Mouse (Mus musculus) C2C12 (cell line): ENCODE results near the gene Hoxa9. TPM values are rescaled to one million over a fixed set of nuclear protein-coding genes. Genes with fewer than 3 reads are reported as not detected.

Source experiments
- H3K27me3 ChIP-seq: one replicate; pipeline ENCODE4 v1.6.1; 2011; ENCODE audit not compliant: control insufficient read depth, insufficient read depth, insufficient read length
- H3K36me3 ChIP-seq: one replicate; pipeline ENCODE4 v1.6.1; 2011; ENCODE audit not compliant: control insufficient read depth, insufficient read depth
- H3K4me3 ChIP-seq: one replicate; pipeline ENCODE4 v1.5.1; 2011; ENCODE audit warnings: mild to moderate bottlenecking, control low read depth; ENCODE audit not compliant: poor library complexity, insufficient read depth, severe bottlenecking
- H3K79me2 ChIP-seq: one replicate; pipeline ENCODE4 v1.6.1; 2011; ENCODE audit not compliant: control insufficient read depth, insufficient read depth
- H3K79me3 ChIP-seq: one replicate; pipeline ENCODE4 v1.6.1; 2011; ENCODE audit warnings: low read depth, control low read depth
- H3ac ChIP-seq: one replicate; pipeline ENCODE3; 2011; ENCODE audit warnings: low read depth; ENCODE audit not compliant: control insufficient read depth, insufficient read length
- CEBPB ChIP-seq: IDR thresholded peaks from one replicate; pipeline ENCODE4 v1.6.1; 2011; ENCODE audit warnings: low read depth, mild to moderate bottlenecking, control low read depth, moderate library complexity
- CTCF ChIP-seq: IDR thresholded peaks from one replicate; pipeline ENCODE4 v1.5.1; 2011; ENCODE audit not compliant: control insufficient read depth, insufficient read depth, insufficient read length
- FOSL1 ChIP-seq: IDR thresholded peaks from one replicate; pipeline ENCODE4 v1.8.0; 2011; ENCODE audit warnings: mild to moderate bottlenecking, low read length; ENCODE audit not compliant: poor library complexity, insufficient read depth, severe bottlenecking
- MAX ChIP-seq: IDR thresholded peaks from one replicate; pipeline ENCODE4 v1.6.1; 2011; ENCODE audit warnings: mild to moderate bottlenecking, control low read depth
- MYOD1 ChIP-seq: IDR thresholded peaks from one replicate; pipeline ENCODE4 v1.6.1; 2011; ENCODE audit warnings: low read depth; ENCODE audit not compliant: control insufficient read depth, insufficient read length
- MYOG ChIP-seq: IDR thresholded peaks from one replicate; pipeline ENCODE4 v1.6.1; 2011; ENCODE audit not compliant: control insufficient read depth, insufficient read length; ENCODE audit errors: extremely low read depth
- USF1 ChIP-seq: IDR thresholded peaks from one replicate; pipeline ENCODE4 v1.6.1; 2011; ENCODE audit warnings: low read depth, mild to moderate bottlenecking, control low read depth, moderate library complexity
- polyA plus RNA-seq: library from polyadenylated mRNA; unstranded; fragments of >200 nt; fragmentation: generic; extraction: Trizol; gene quantifications from one replicate; pipeline ENCODE4 v1.2.1, GENCODE M21; 2012; ENCODE audit warnings: missing spikeins

Gene Hoxa9
- polyA plus RNA-seq, 1 experiment = 19.3 TPM

- TF ChIP-seq USF1 = no peak
- no peak for TF ChIP-seq MYOG
- TF ChIP-seq CEBPB = no peak
- no peak for TF ChIP-seq CTCF
- TF ChIP-seq FOSL1 = no peak
- TF ChIP-seq MYOD1 = no peak
- no peak for TF ChIP-seq MAX
- no peaks in the 10 kb centered on the region for H3K79me2 ChIP-seq
- no peaks in the 10 kb centered on the region for H3K27me3 ChIP-seq
- H3K4me3 ChIP-seq = no peak overlapping the region
- H3ac ChIP-seq = no peak overlapping the region
- no peaks in the 10 kb centered on the region for H3K36me3 ChIP-seq
- no peaks in the 10 kb centered on the region for H3K79me3 ChIP-seq
Measured at GRCm38 (mm10) chr6:52267691-52268090, 36.8 kb upstream of the Hoxa9 start.

DNA sequence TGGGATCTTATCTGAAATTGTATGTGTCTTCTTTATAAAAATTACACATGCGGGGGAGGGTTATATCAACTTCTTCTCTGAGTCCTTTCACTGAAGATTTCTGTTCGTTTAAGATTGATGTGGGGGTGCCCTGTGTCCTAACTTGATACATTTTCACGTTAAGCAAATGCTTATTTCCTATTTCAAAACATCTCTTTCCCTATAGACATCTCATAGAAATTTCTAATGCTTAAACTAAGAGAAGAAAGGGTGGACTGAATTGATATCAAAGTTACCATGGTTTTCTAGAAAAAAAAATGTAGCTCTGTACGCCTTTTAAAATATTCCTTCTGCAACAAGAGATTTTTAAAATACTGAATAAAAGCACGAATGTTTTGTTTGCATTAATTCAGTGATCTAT is 36.3 kb upstream of the Hoxa9 start:
- no peaks in the 10 kb centered on the region for H3K79me2 ChIP-seq
- TF ChIP-seq CTCF (no peak), USF1 (no peak), MYOD1 (no peak), CEBPB (no peak), FOSL1 (no peak), MAX (no peak), MYOG (no peak)

DNA sequence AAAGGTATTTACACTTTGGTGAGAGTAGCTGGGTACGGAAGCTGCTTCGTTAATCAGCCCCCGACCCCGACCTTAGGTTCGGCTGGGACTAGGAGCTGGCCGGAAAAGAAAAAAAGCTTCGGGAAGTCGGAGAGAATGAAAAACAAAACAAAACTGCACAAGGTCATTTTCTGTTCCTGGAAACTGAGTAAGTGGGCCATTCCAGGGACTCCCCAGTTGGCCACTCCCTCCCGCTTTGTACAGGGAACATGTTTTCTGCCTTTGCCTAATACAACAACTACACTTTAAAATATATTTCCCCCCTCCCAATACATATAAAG is 35.7 kb upstream of the Hoxa9 start:
- H3K27me3 ChIP-seq = no peaks in the 10 kb centered on the region
- H3ac ChIP-seq = no peak overlapping the region
- TF ChIP-seq MAX = no peak
- TF ChIP-seq CTCF = no peak
- no peak for TF ChIP-seq MYOD1
- no peak for TF ChIP-seq MYOG
- TF ChIP-seq FOSL1 = no peak
- TF ChIP-seq USF1 = no peak
- TF ChIP-seq CEBPB = no peak
- no peaks in the 10 kb centered on the region for H3K79me3 ChIP-seq
- no peak overlapping the region for H3K4me3 ChIP-seq
- H3K36me3 ChIP-seq = no peaks in the 10 kb centered on the region
- H3K79me2 ChIP-seq = no peaks in the 10 kb centered on the region

More for the DNA sequence above, 36.3 kb upstream of the Hoxa9 start:
- no peaks in the 10 kb centered on the region for H3K36me3 ChIP-seq
- no peak overlapping the region for H3ac ChIP-seq
- H3K4me3 ChIP-seq = no peak overlapping the region
- no peaks in the 10 kb centered on the region for H3K27me3 ChIP-seq
- no peaks in the 10 kb centered on the region for H3K79me3 ChIP-seq

DNA sequence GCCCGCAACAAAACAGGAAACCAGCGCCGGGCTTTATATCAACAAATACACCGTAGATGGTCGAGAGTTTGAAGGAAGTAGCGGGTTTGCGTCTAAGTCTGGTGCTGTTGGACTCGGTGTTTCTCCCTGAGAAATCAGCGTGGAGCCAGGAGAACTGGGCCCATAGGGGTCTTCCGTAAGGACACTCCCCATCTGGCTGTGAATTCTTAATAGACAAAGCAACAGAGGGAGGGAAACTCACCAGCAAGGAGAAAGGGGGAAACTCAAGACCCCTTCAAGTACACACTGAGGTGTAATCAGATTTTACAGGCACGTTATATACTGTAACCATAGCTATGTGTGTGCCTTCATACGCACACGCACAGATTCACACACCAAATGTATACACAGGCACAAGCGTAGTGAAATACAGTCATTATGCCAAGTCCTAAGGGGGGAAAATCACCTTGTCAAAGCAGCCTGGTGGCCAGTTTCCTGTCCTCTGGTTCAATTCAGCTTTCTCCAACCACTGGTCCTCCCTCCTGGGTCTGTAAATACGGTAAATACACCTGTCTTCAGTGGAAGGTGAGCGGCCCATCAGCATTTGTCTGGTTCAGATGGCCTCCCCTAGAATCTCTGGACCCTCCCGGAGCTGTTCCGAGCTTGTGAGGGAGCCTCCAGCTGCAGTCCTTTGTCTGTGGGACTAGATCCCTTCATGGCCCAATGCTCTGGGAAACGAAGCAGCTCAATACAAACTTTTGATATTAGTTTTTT is 35.2 kb upstream of the Hoxa9 start:
- Histone ChIP-seq H3K4me3 (no peak overlapping the region), H3K36me3 (no peaks in the 10 kb centered on the region), H3K79me3 (no peaks in the 10 kb centered on the region), H3K79me2 (no peaks in the 10 kb centered on the region), H3ac (no peak overlapping the region), H3K27me3 (no peaks in the 10 kb centered on the region)
- TF ChIP-seq FOSL1 = no peak
- TF ChIP-seq MYOG = no peak
- TF ChIP-seq USF1 = no peak
- TF ChIP-seq MYOD1 = no peak
- no peak for TF ChIP-seq CEBPB
- TF ChIP-seq CTCF = no peak
- TF ChIP-seq MAX = no peak

GRCm38 (mm10) chr6:52265306-52265912 is 34.5 kb upstream of the Hoxa9 start:
- no peaks in the 10 kb centered on the region for H3K79me3 ChIP-seq
- H3K27me3 ChIP-seq = no peaks in the 10 kb centered on the region
- H3K36me3 ChIP-seq = no peaks in the 10 kb centered on the region
- H3ac ChIP-seq = no peak overlapping the region
- no peaks in the 10 kb centered on the region for H3K79me2 ChIP-seq
- H3K4me3 ChIP-seq = no peak overlapping the region
- TF ChIP-seq MAX = no peak
- no peak for TF ChIP-seq USF1
- no peak for TF ChIP-seq FOSL1
- TF ChIP-seq CEBPB = no peak
- TF ChIP-seq MYOG = no peak
- no peak for TF ChIP-seq CTCF
- TF ChIP-seq MYOD1 = no peak

DNA sequence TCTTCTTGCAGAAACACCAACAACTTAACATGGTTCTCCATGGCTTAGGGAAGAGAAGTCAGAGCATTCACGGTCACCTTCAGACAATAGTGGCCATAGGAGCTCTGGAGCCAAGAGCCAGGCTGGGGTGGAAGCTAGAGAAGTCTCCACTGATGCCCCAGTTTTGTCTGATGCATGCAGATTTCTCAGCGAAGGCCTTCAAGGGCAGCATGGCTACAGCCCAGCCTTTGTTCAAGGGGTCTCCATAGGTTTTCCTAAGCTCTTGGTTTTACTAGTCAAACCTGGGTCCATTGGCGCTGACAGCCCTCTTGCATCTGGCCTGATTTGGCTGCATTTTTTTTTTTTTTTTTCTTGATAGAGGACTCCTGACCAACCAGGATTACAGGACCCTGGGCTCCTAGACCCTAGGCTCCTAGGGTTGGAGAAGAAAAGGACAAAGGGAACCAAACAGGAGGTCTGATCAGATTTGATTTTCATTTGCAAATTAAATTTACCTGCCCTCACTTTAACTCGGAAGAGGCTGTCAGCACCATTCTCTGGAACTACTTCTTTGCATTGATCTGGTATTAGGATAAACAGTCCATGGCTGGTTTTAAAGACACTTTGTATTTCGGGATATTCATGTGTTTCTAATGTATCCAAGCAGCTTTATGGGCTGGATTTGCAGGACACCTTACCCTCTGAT is 33.4 kb upstream of the Hoxa9 start:
- Histone ChIP-seq H3K4me3 (no peak overlapping the region), H3K36me3 (no peaks in the 10 kb centered on the region), H3K79me3 (no peaks in the 10 kb centered on the region), H3ac (no peak overlapping the region), H3K79me2 (no peaks in the 10 kb centered on the region), H3K27me3 (no peaks in the 10 kb centered on the region)
- TF ChIP-seq MYOD1 (no peak), CEBPB (no peak)
